Mouse (Mus musculus): Measurements from ENCODE around the gene Col1a1.
A peak's percentile ranks its signal among the peaks of the same experiment; 100 is the strongest.

Col1a1 gene

GRCm38 (mm10) chr11:94978178-94978915 is 42.3 kb downstream of the Col1a1 start:
- no peak for DNase-seq (ENCODE audit: low spot score)

DNA sequence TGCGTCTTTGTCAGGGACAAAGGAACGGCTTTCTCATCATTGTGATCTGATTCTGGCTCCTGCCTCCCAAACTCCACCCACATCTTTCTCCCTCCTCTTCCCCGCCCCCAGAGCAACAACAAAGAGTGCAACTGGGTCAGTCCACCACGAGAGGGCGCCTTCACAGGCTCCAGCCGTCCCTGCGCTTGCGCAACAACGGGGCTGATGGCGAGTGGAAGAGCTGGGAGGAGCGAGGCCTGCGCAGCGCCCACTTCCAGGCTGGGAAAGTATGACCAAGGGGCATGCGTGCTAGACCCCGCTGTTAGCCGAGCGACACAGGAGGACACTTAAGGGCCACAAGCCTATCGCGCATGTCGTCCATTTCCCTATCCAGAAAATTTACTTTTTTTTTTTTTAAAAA is 42.9 kb downstream of the Col1a1 start:
- DNase-seq (ENCODE audit: low spot score) = peak; percentile 96

GRCm38 (mm10) chr11:94979462-94980179 is 43.6 kb downstream of the Col1a1 start:
- no peak for DNase-seq (ENCODE audit: low spot score)

DNA sequence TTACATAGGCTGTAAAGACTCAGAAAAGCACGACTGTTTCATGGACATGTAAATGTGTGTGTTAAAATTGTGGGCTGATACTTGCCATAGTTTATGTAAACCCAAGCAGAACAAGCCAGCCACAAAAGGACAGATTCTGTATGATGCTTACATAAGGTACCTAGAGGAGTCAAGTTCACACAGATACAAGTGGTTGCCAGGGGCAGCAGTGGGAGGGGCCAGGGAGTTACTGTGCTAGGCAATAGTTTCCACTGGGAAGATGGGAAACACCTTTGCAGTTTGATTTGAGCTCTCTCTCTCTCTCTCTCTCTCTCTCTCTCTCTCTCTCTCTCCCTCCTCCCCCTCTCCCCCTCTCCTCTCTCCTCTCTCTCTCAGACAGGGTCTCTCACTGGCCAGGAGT is 49.1 kb downstream of the Col1a1 start:
- DNase-seq (ENCODE audit: low spot score) = no peak

DNA sequence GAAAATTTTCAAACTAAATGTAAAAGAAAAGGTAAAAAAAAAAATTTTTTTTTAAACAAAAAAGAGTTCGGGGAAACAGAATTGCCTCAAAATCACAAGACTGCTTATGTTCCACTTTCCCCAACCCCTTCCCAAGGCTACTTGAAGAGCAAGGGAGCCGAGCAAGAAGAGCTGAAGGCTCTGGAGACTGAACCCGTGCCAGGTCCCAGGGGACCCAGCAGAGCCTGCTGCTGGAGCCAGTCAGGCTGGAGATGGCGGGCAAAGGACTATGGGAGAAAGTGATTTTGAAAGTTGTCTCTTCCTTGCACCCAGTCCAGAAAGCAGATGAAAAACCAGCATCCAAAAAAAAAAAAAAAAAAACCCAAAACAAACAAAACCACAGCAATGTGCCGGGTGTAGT is 49.8 kb downstream of the Col1a1 start:
- DNase-seq (ENCODE audit: low spot score) = no peak

DNA sequence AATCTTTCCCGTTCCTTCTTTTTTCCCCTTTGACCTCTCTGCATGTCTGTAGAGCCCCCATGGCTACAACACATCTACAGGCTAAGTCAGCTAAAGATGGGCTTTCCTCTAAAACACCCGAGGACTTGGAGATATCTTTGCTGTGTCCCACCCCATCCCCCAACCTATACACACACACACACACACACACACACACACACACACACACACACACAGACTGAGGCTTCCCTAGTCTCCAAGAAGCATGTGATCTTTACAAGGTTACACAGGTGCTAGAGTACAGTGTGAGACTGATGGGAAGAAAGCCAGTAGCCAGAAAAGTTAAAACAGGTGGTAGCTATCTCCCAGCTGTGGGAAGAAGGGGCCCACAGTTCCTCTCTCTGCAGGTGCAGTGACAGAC is 50.4 kb downstream of the Col1a1 start:
- DNase-seq (ENCODE audit: low spot score) = no peak

DNA sequence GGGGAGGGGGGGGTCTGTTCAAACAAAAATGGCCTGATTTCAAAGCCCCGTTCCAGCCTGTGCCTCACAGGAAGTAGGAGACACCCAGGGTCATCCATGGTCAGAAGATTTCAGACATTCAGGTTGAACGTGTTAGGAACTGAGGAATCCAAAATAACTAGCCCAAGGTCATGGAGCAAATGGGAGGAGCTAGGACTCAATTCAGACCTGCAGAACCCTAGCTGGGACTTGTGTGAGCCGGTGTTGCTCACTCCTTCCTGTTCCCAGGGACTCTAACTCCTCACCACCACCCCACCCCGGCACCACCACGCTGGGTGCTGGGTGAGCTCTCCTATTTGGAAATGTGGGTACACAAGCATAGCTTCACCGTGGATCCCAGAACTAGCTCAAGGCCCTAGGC is 51.3 kb downstream of the Col1a1 start:
- no peak for DNase-seq (ENCODE audit: low spot score)

DNA sequence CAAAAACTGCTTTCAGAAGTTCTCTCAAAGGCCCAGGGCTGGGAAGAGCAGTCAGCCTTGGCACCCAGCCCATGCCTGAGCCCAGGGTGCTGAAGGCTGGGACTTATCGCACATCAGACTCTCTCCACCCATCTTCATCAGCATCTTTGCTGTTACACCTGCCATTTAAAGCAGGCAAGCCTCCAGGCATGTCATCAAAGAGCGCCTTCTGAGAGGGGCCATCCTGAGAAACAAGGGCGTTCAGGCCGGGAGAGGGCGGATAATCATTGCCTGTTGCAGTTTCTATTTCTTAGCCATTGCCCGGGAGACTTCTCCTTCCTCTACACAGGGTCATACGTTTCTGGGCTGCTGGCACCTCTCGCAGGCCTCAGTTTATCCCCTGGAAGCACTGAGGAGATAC is 51.8 kb downstream of the Col1a1 start:
- no peak for DNase-seq (ENCODE audit: low spot score)

- DNase-seq (ENCODE audit: low spot score) = peak; percentile 50
Measured at GRCm38 (mm10) chr11:94988780-94989561, 52.9 kb downstream of the Col1a1 start.

- DNase-seq (ENCODE audit: low spot score) = peak; percentile 90
Measured at GRCm38 (mm10) chr11:94989562-94990017, 53.6 kb downstream of the Col1a1 start.

GRCm38 (mm10) chr11:94990102-94990748 is 54.2 kb downstream of the Col1a1 start:
- DNase-seq (ENCODE audit: low spot score) = no peak

DNA sequence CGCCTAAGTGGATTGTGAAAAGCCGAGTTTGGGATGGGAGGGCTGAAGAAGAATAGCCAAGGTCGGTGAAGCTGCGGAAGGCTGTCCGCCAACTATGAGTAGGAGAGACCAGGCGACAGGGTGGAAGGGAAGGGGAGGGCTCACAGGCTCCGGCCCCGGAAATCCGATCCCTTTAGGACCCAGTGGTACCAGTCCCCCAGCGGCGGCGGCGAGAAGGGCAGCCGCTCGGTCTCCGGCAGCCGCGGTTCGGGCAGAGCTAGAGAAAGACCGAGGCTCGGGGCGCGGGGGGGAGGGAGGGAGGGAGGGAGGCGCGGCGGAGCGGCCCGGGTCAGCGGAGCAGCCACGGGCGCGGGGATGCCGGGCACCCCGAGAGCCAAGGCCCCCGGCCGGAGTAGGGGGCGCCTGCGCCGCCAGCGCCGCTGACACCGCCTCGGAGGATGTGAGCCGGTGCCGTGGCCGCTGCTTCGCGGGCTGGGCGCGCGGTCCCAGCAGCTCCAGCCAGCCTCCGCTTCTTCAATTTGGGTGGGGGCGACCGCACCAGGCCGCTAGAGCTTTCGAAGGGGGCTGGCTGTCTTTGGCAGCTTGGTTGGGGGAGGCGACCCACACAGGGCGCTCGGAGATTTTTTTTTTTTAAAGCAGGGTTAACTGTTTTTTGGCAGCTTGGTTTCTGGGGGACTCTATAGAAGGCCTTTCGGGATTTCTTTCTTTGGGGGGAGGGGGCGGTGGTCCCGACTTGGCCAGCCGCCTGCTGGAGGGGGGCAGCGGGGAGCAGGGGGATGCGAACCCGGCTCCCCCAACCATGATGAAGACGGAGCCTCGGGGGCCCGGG is 54.9 kb downstream of the Col1a1 start, which contains the start of gene Ppp1r9b:
Gene Ppp1r9b (plus strand): TSS at position 287 of the 829 bp plus-strand sequence.
- peak; percentile 94 for DNase-seq (ENCODE audit: low spot score)

- peak; percentile 37 for DNase-seq (ENCODE audit: low spot score)
Measured at GRCm38 (mm10) chr11:94991641-94992479, 55.8 kb downstream of the Col1a1 start.

DNA sequence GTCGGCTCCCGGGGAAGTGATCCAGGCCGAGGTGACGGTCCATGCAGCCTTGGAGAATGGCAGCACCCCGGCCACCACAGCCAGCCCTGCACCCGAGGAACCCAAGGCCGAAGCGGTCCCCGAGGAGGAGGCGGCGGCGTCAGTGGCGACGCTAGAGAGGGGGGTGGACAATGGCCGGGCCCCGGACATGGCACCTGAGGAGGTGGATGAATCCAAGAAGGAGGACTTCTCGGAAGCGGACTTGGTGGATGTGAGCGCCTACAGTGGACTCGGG is 56.4 kb downstream of the Col1a1 start:
- no peak for DNase-seq (ENCODE audit: low spot score)

DNA sequence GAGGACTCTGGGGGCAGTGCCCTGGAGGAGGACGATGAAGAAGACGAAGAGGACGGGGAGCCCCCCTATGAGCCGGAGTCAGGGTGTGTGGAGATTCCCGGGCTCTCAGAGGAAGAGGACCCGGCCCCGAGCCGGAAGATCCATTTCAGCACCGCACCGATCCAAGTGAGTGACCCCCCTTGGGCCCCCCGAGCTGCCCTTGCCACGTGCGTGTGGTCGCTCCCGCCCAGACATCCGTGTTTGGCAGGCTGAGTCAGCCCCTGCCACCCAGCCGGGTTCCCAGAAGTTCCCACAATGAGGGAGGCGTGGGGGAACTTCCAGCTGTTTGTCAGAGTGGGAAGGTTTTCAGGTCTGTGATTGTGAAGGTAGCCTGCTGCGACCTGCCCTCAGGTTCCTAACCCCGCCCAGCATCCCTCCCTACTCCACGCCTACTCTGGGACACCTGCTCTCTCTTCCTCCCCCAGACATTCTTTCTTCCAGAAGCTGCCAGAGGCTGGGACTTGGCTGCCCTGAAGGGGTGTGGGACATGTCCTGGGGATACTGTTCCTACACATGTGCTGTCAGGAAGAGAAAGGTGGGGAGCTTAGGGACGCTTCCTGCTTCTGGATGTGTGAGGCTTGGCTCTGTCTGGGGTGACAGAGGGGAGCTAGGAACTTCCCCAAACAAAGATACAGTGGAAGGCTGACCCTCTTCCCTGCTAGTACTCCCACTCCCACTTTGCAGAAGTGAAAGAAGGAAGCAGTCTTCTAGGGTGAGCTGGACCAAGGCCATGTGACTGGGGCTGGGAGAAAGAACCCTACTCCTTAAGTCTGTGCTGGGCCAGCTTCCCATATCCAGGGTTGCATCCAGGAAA is 57.0 kb downstream of the Col1a1 start:
- DNase-seq (ENCODE audit: low spot score) = peak; percentile 56

- DNase-seq (ENCODE audit: low spot score) = no peak
Measured at GRCm38 (mm10) chr11:94994208-94994814, 58.3 kb downstream of the Col1a1 start.

DNA sequence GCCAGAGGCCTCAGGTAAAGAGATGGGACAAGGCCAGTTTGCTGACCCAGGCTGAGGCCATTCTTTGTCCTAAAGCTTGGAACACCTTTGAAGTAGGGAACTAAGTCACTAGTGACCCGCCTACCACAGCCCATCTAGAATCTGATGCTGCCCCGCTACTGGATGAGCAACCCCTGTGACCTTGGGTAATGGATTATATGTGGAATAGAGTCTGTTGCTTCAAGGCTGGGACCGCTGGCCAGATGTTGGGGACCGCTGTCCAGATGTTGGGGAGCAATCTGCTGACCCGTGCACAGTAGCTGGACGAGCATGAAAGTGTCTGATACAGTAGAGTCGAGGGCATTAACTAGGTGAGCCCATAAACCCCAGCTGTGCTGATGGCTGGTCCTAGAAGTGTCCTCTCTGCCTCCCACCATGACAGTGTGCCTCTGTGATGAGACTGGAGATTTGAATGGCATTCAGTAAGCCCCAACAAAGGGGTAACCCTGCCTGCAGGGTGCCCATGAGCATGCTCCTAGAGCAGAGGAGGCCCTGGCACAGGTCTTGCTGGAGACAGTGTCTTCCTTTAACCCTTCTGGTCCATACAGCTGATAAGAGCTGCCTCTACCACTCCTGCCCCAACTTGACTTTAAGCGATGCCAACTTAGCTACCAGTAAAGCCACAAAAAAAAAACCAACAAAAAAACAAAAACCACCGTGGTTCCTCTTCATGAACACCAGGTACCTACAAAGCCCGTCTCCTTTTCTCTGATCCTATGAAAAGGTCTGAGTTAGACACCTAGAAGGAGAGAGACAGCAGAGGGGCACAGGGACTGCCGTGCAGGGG is 59.1 kb downstream of the Col1a1 start:
- no peak for DNase-seq (ENCODE audit: low spot score)

GRCm38 (mm10) chr11:94996101-94996500 is 60.1 kb downstream of the Col1a1 start:
- DNase-seq (ENCODE audit: low spot score) = no peak

All from layer of hippocampus, adult 11-12 months (tissue).